Mouse (Mus musculus) midbrain, embryonic 14.5 days (tissue): ENCODE measurements around the gene Dcaf7. TPM values are rescaled to one million over a fixed set of nuclear protein-coding genes. Genes with fewer than 3 reads are reported as not detected.

ENCODE experiments used
- ATAC-seq: fragments of 200-750 bp; cut with Nextera tagmentation; 2 replicates; pipeline ENCODE4 v1.8.0; 2017; ENCODE audit warnings: moderate number of reproducible peaks, moderate library complexity; ENCODE audit not compliant: low FRiP score, low TSS enrichment
- DNase-seq: peaks from one replicate; pipeline ENCODE4 v3.0.0-alpha.2; 2015
- H3K27ac ChIP-seq: fragments of 300-500 bp; sonication (generic); replicated peaks from 2 replicates; pipeline ENCODE4 v1.5.1; 2014; ENCODE audit warnings: mild to moderate bottlenecking, low read depth, low read length, moderate library complexity
- H3K27me3 ChIP-seq: fragments of 300-500 bp; sonication (generic); 2 replicates; pipeline ENCODE4 v1.6.1; 2014; ENCODE audit warnings: low read length, control low read depth, mixed read lengths; ENCODE audit not compliant: control insufficient read depth, insufficient read depth
- H3K36me3 ChIP-seq: fragments of 300-500 bp; sonication (generic); 2 replicates; pipeline ENCODE4 v1.6.1; 2014; ENCODE audit warnings: low read length, control low read depth; ENCODE audit not compliant: control insufficient read depth, insufficient read depth
- H3K4me1 ChIP-seq: fragments of 300-500 bp; sonication (generic); 2 replicates; pipeline ENCODE4 v1.6.1; 2014; ENCODE audit warnings: mild to moderate bottlenecking, antibody characterized with exemption, low read length, control low read depth; ENCODE audit not compliant: control insufficient read depth, insufficient read depth
- H3K4me2 ChIP-seq: fragments of 300-500 bp; sonication (generic); 2 replicates; pipeline ENCODE4 v1.6.1; 2014; ENCODE audit warnings: mild to moderate bottlenecking, low read length, moderate library complexity
- H3K4me3 ChIP-seq: fragments of 300-500 bp; sonication (generic); replicated peaks from 2 replicates; pipeline ENCODE4 v1.5.1; 2014; ENCODE audit warnings: low read depth, low read length
- H3K9ac ChIP-seq: fragments of 300-500 bp; sonication (generic); replicated peaks from 2 replicates; pipeline ENCODE4 v1.6.1; 2014; ENCODE audit warnings: mild to moderate bottlenecking, low read length, moderate library complexity
- H3K9me3 ChIP-seq: fragments of 300-500 bp; sonication (generic); 2 replicates; pipeline ENCODE4 v1.6.1; 2016; ENCODE audit warnings: low read length, control low read depth, mixed read lengths; ENCODE audit not compliant: control insufficient read depth
- WGBS: fragments of 180-500 bp; shearing (Covaris S2); extraction: QIAGEN DNeasy Blood & Tissue Kit; methylation state at CpG from one replicate; pipeline ENCODE4 v1.1.7; 2014; 5-methylcytosine and 5-hydroxymethylcytosine counted together
- polyA plus RNA-seq: library from polyadenylated mRNA; unstranded; fragments of >200 nt; fragmentation: Nextera tagmentation; extraction: Ambion mirVana; gene quantifications from 2 replicates; pipeline ENCODE4 v1.2.1, GENCODE M21; 2014

The Dcaf7 gene
- polyA plus RNA-seq, 1 experiment from 2014 or later = 153 TPM

DNA sequence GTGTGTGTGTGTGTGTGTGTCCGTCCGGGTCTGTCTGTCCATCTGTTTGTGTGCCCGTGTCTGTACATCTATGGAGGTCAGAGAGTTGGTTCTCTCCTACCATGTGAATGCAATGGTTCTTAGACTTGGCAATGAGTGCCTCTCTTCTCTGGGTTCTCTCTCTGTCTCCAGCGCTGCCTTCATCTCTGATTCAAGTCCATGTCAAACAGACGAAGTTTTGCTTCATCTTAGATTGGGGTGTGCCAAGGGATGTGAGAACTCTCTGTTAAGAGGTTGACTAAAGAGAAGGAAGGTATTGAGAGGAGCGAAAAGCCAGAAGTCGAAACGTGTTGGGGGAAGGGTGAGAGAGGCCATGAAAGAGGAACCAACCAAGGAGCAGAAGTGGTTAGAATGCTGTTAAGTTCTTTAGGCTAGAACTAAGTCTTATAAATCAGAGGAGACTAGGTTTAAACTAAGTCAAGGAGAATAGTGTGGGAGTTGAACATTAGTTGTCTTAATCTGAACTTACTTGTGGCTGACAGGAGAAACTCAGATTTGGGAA, 69.4 kb downstream of the Dcaf7 start:
- WGBS = 86% methylated on average over 8 of the region's 8 CpGs
- DNase-seq = no peak
- Histone ChIP-seq H3K4me2 (no peak overlapping the region), H3K4me1 (no peaks in the 10 kb centered on the region), H3K27ac (no peak overlapping the region), H3K9me3 (no peaks in the 10 kb centered on the region), H3K9ac (no peak overlapping the region), H3K27me3 (no peaks in the 10 kb centered on the region), H3K36me3 (peaks cover 9% of the 10 kb centered on the region; the same call in 1 of the 2 replicates), H3K4me3 (no peak overlapping the region)
- ATAC-seq = no peak

Other genes starting within 250 kb of the Dcaf7 start
- gene Cyb561, start 83.5 kb upstream of the Dcaf7 start, polyA plus RNA-seq = 45.7 and 52.9 TPM in 2 replicates
- 2.9 and 3.6 TPM in 2 replicates for gene Ace, start 68.9 kb upstream of the Dcaf7 start, polyA plus RNA-seq
- gene Ace3, start 42.2 kb upstream of the Dcaf7 start, polyA plus RNA-seq = 0.09 TPM in 1 of 2 replicates, not detected in the other
- gene Kcnh6, start 28.7 kb upstream of the Dcaf7 start, polyA plus RNA-seq = 1.00 and 1.8 TPM in 2 replicates
- 5.6 and 6.1 TPM in 2 replicates for gene Taco1, start 29.2 kb downstream of the Dcaf7 start, polyA plus RNA-seq
- 12.4 and 15.2 TPM in 2 replicates for gene Map3k3, start 47.7 kb downstream of the Dcaf7 start, polyA plus RNA-seq
- gene Gm10840, start 124.0 kb downstream of the Dcaf7 start, polyA plus RNA-seq = not detected in 2 replicates
- gene Limd2, start 124.0 kb downstream of the Dcaf7 start, polyA plus RNA-seq = 161 and 171 TPM in 2 replicates
- gene Strada, start 165.3 kb downstream of the Dcaf7 start, polyA plus RNA-seq = 30.0 and 30.5 TPM in 2 replicates
- 48.7 and 87.5 TPM in 2 replicates for gene Ccdc47, start 179.5 kb downstream of the Dcaf7 start, polyA plus RNA-seq
- gene Ddx42, start 180.1 kb downstream of the Dcaf7 start, polyA plus RNA-seq = 56.3 and 88.3 TPM in 2 replicates
- gene Ftsj3, start 219.2 kb downstream of the Dcaf7 start, polyA plus RNA-seq = 22.0 and 30.2 TPM in 2 replicates
- 265 and 286 TPM in 2 replicates for gene Psmc5, start 219.3 kb downstream of the Dcaf7 start, polyA plus RNA-seq
- gene Smarcd2, start 236.1 kb downstream of the Dcaf7 start, polyA plus RNA-seq = 10.0 and 14.0 TPM in 2 replicates
- gene Tcam1, start 239.8 kb downstream of the Dcaf7 start, polyA plus RNA-seq = 0.09 and 0.12 TPM in 2 replicates